Mouse (Mus musculus): ENCODE results near the gene Bach2. TPM values are rescaled to one million over a fixed set of nuclear protein-coding genes. Genes with fewer than 3 reads are reported as not detected.

Bach2 gene
- polyA plus RNA-seq (2017; shearing (Covaris generic)): 44.7 TPM

GRCm38 (mm10) chr4:32238366-32238854 is at the start of gene Bach2:
Bach2 (plus strand) TSS chr4:32238804.

GRCm38 (mm10) chr4:32602660-32603059 is 364.1 kb downstream of the Bach2 start, which contains the start of gene Gja10:
Gja10 (minus strand) TSS chr4:32602760.

GRCm38 (mm10) chr4:32615034-32615881 is 376.7 kb downstream of the Bach2 start, which contains the start of gene Casp8ap2:
Casp8ap2 (plus strand) TSS chr4:32615451.

